Mouse (Mus musculus) ES-CJ7 (cell line): ENCODE data around the gene Fkbp1a.

Source experiments
- DNase-seq: peaks from one replicate; pipeline ENCODE4 v3.0.0; 2011; ENCODE audit warnings: low read depth, low spot score

The Fkbp1a gene

GRCm38 (mm10) chr2:151608435-151608834, 66.2 kb downstream of the Fkbp1a start:
- no peak for DNase-seq

GRCm38 (mm10) chr2:151609974-151610373, 67.7 kb downstream of the Fkbp1a start:
- no peak for DNase-seq
